Comparison of ENCODE assay signal across 28 mouse cellular contexts in the genomic region with DNA sequence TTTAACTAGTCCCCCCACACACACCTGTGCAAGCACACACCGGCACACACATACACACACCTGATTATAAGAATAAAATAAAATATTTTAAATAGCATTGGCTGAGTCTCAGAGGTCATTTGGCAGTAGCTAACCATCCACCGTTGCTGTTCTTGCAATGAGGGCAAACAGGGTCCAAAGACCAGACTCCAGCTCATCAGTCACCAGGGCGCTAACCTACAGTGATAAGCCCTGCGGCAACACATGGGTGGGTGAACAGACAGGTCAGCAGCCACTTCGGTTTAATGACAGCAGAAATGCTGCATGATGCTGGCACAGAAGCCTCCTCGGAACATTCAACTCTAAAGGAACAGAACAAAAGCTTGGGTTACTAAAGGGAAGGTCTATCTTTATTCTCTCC. TPM values are rescaled to one million over a fixed set of nuclear protein-coding genes. Genes with fewer than 3 reads are reported as not detected.
A peak's percentile ranks its signal among the peaks of the same experiment; 100 is the strongest.
DNase-seq lines count a peak whose midpoint lies in the region; ATAC-seq and TF ChIP-seq lines count a peak whose summit lies in the region.
"Had no signal": no experiment of that assay in that cellular context is flagged by ENCODE, and none has a peak within 500 bp of the region (broad histone marks: within the 10 kb centered on the region; RNA-seq: fewer than 3 reads in every experiment).

No protein-coding gene starts in this region.

- 0 out of 2 replicates have a peak, but pooled peaks have one; percentile 33 for ATAC-seq in kidney, postnatal 0 days (replicated peaks; ENCODE audit: low FRiP score, low read depth)
- ATAC-seq in liver, postnatal 0 days, result peak; percentile 98
- ATAC-seq: forebrain, embryonic 15.5 days; hindbrain, postnatal 0 days; midbrain, embryonic 15.5 days had no signal

- H3K27me3 ChIP-seq in kidney, postnatal 0 days (ENCODE audit: insufficient read depth, low read length), result no peaks in the 10 kb centered on the region
- H3K27me3 ChIP-seq in liver, postnatal 0 days (ENCODE audit: insufficient read depth, low read length), result no peaks in the 10 kb centered on the region
- H3K27me3 ChIP-seq: forebrain, embryonic 15.5 days; lung, embryonic 15.5 days; midbrain, embryonic 15.5 days; neural tube, embryonic 12.5 days; stomach, embryonic 15.5 days had no signal

- no peak overlapping the region for H3K4me2 ChIP-seq in kidney, postnatal 0 days (ENCODE audit: low read length)
- H3K4me2 ChIP-seq in liver, postnatal 0 days (ENCODE audit: low read depth, low read length), result no peak overlapping the region
- H3K4me2 ChIP-seq: forebrain, embryonic 15.5 days; heart, embryonic 11.5 days; lung, embryonic 15.5 days; midbrain, embryonic 15.5 days; neural tube, embryonic 12.5 days; stomach, embryonic 15.5 days had no signal

- DNase-seq in kidney, adult 18-20 months, result peak; percentile 11
- DNase-seq in kidney, postnatal 10 days, result no peak
- no peak for DNase-seq in kidney, postnatal 0 days (ENCODE audit: low spot score)
- peak; percentile 24 for DNase-seq in kidney, postnatal 14 days
- DNase-seq in liver, postnatal 0 days, result peak; percentile 46
- DNase-seq in cerebellum, postnatal 10 days, result no peak
- no peak for DNase-seq in c-Kit-positive CD71-positive TER-119-positive erythroid progenitor cells, embryonic 14.5 days (ENCODE audit: low spot score)
- DNase-seq: adrenal gland, adult 2 months; cerebellum, adult 18-20 months; cerebellum, postnatal 36 days; gastrocnemius, postnatal 14 days; heart, adult 11 months; lung, postnatal 4 days; right cerebral cortex, adult 18-20 months; thymus, postnatal 36 days had no signal

- TF ChIP-seq CTCF in kidney, postnatal 0 days (IDR thresholded peaks at IDR 0.05; ENCODE audit: low read depth), result no peak
- TF ChIP-seq CTCF in liver, postnatal 0 days (IDR thresholded peaks at IDR 0.05; ENCODE audit: low read depth), result no peak

- H3K4me1 ChIP-seq in kidney, postnatal 0 days (replicated peaks; ENCODE audit: insufficient read depth, low read length), result no peaks in the 10 kb centered on the region
- no peaks in the 10 kb centered on the region for H3K4me1 ChIP-seq in liver, postnatal 0 days (ENCODE audit: insufficient read depth)
- H3K4me1 ChIP-seq: lung, embryonic 15.5 days; stomach, embryonic 15.5 days had no signal

- H3K27ac ChIP-seq in kidney, postnatal 0 days, result no peak overlapping the region
- peak overlapping the region; percentile 85 for H3K27ac ChIP-seq in liver, postnatal 0 days (ENCODE audit: low read depth)
- H3K27ac ChIP-seq: forebrain, embryonic 15.5 days; hindbrain, postnatal 0 days; left cerebral cortex, adult 2 months; lung, embryonic 15.5 days; midbrain, embryonic 15.5 days; neural tube, embryonic 12.5 days; stomach, embryonic 15.5 days had no signal

- no peak overlapping the region for H3K9ac ChIP-seq in kidney, postnatal 0 days (ENCODE audit: low read depth, low read length)
- H3K9ac ChIP-seq in liver, postnatal 0 days (replicated peaks), result no peak overlapping the region
- H3K9ac ChIP-seq: forebrain, embryonic 15.5 days; lung, embryonic 15.5 days; midbrain, embryonic 15.5 days; neural tube, embryonic 12.5 days; stomach, embryonic 15.5 days had no signal

- H3K4me3 ChIP-seq in kidney, postnatal 0 days (replicated peaks; ENCODE audit: low read depth, low read length), result no peak overlapping the region
- no peak overlapping the region for H3K4me3 ChIP-seq in liver, postnatal 0 days (ENCODE audit: low read depth, low read length)
- H3K4me3 ChIP-seq: forebrain, embryonic 15.5 days; left cerebral cortex, adult 2 months; lung, embryonic 15.5 days; midbrain, embryonic 15.5 days; neural tube, embryonic 12.5 days; stomach, embryonic 15.5 days had no signal

- peak; percentile 59 for TF ChIP-seq EP300 in liver, postnatal 0 days (IDR thresholded peaks at IDR 0.05; ENCODE audit: low read depth)

- no peaks in the 10 kb centered on the region for H3K36me3 ChIP-seq in kidney, postnatal 0 days (ENCODE audit: insufficient read depth, low read length)
- H3K36me3 ChIP-seq in liver, postnatal 0 days (replicated peaks; ENCODE audit: insufficient read depth, low read length), result no peaks in the 10 kb centered on the region
- H3K36me3 ChIP-seq: forebrain, embryonic 15.5 days; lung, embryonic 15.5 days; midbrain, embryonic 15.5 days; neural tube, embryonic 12.5 days; stomach, embryonic 15.5 days had no signal

- no peaks in the 10 kb centered on the region for H3K9me3 ChIP-seq in kidney, postnatal 0 days (replicated peaks; ENCODE audit: low read length)
- H3K9me3 ChIP-seq in liver, postnatal 0 days (ENCODE audit: low read length), result no peaks in the 10 kb centered on the region
- H3K9me3 ChIP-seq: forebrain, embryonic 15.5 days; lung, embryonic 15.5 days; midbrain, embryonic 15.5 days; neural tube, embryonic 12.5 days; stomach, embryonic 15.5 days had no signal

- WGBS in kidney, postnatal 0 days, result 68% methylated on average over 6 of the region's 6 CpGs
- 62% methylated on average over 6 of the region's 6 CpGs for WGBS in liver, postnatal 0 days (ENCODE audit: insufficient replicate concordance)

RNA-seq across cellular contexts. Expression of gene Tas2r134, which starts 54.9 kb away (rescaled TPM):
- not detected in 2 replicates for polyA plus RNA-seq in kidney, postnatal 0 days (2015; fragmentation: Nextera tagmentation; extraction: Ambion mirVana)
- not detected in 2 replicates for polyA plus RNA-seq in liver, postnatal 0 days (2015; fragmentation: Nextera tagmentation; extraction: Ambion mirVana)
- polyA plus RNA-seq: adrenal gland, adult 2 months; C2C12; embryonic facial prominence, embryonic 14.5 days; forebrain, embryonic 15.5 days; heart, embryonic 11.5 days; heart, postnatal 0 days; hindbrain, postnatal 0 days; large intestine, adult 2 months; limb, embryonic 14.5 days; lung, embryonic 15.5 days; midbrain, embryonic 15.5 days; neural tube, embryonic 12.5 days; stomach, embryonic 15.5 days had no signal

Comparison
In these comparisons a context has a peak if more than half of its experiments do, and no peak if none do; other contexts are left out.
1. DNase-seq: peak in kidney, adult 18-20 months (single experiment), kidney, postnatal 14 days (single experiment) and liver, postnatal 0 days (single experiment); none in kidney, postnatal 10 days (single experiment), kidney, postnatal 0 days (single experiment), cerebellum, postnatal 10 days (0 of 2) and c-Kit-positive CD71-positive TER-119-positive erythroid progenitor cells, embryonic 14.5 days (single experiment).